Mouse (Mus musculus) spleen, adult 2 months (tissue): ENCODE measurements around the gene Porcn. TPM values are rescaled to one million over a fixed set of nuclear protein-coding genes. Genes with fewer than 3 reads are reported as not detected.

Experiments used
- DNase-seq, 2 experiments: peaks; one replicate each; pipeline versions ENCODE4 v3.0.0 to v3.0.0-alpha.2; 2012 to 2021; ENCODE audit warnings: low spot score in 2 of 2, low read depth in 1 of 2
- H3K27ac ChIP-seq: fragments of 200-500 bp; 2 replicates; pipeline ENCODE4 v1.5.1; 2012; ENCODE audit warnings: low read length, inconsistent platforms; ENCODE audit not compliant: insufficient read depth
- H3K27me3 ChIP-seq: fragments of 200-500 bp; 2 replicates; pipeline ENCODE4 v1.6.1; 2012; ENCODE audit warnings: mild to moderate bottlenecking, moderate library complexity, low read length, inconsistent platforms; ENCODE audit not compliant: control insufficient read depth, insufficient read depth
- H3K36me3 ChIP-seq: fragments of 200-500 bp; 2 replicates; pipeline ENCODE4 v1.6.1; 2012; ENCODE audit warnings: mild to moderate bottlenecking, low read length, inconsistent platforms; ENCODE audit not compliant: control insufficient read depth, insufficient read depth
- H3K4me1 ChIP-seq: fragments of 200-500 bp; 2 replicates; pipeline ENCODE4 v1.6.1; 2011; ENCODE audit warnings: inconsistent platforms; ENCODE audit not compliant: control insufficient read depth, insufficient read depth, insufficient read length
- H3K4me3 ChIP-seq: fragments of 200-500 bp; 2 replicates; pipeline ENCODE4 v1.5.1; 2011; ENCODE audit warnings: mild to moderate bottlenecking, inconsistent platforms; ENCODE audit not compliant: insufficient read depth, insufficient read length; ENCODE audit errors: extremely low read depth
- CTCF ChIP-seq: fragments of 200-500 bp; IDR thresholded peaks from 2 replicates; pipeline ENCODE4 v1.5.1; 2011; ENCODE audit warnings: mild to moderate bottlenecking, inconsistent platforms; ENCODE audit not compliant: insufficient read depth, insufficient read length, insufficient replicate concordance; ENCODE audit errors: extremely low read depth
- POLR2A ChIP-seq: fragments of 200-500 bp; IDR thresholded peaks from 2 replicates; pipeline ENCODE4 v1.6.1; 2011; ENCODE audit warnings: low read depth, low read length, inconsistent platforms
- WGBS: fragments of 180-500 bp; shearing (Covaris S2); methylation state at CpG from one replicate; pipeline ENCODE4 v1.1.7; 2018; 5-methylcytosine and 5-hydroxymethylcytosine counted together
- polyA plus RNA-seq: library from polyadenylated mRNA; depleted of rRNA; stranded (reverse); fragments of >200 nt; gene quantifications from 2 replicates; pipeline ENCODE4 v1.2.3, GENCODE M21; 2012

The Porcn gene
- polyA plus RNA-seq, 1 experiment = 3.7 TPM

DNA sequence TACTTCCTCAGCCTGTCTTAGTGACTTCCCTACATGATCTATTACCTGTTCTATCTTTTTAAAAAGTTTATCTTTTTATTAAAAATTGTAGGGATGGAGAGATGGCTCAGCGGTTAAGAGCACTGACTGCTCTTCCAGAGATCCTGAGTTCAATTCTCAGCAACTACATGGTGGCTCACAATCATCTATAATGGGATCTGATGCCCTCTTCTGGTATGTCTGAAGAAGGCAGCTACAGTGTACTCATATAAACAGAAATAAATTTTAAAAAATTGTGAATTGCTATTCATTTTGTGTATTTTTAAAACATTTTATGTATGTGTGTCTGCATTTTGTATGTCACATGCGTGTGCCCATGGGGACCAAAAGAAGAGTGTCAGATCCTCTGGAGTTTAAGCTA, 41.4 kb upstream of the Porcn start:
- Histone ChIP-seq H3K4me1 (no peaks in the 10 kb centered on the region), H3K36me3 (peaks cover 1% of the 10 kb centered on the region; the same call in 1 of the 2 replicates), H3K4me3 (no peak overlapping the region), H3K27ac (no peak overlapping the region), H3K27me3 (no peaks in the 10 kb centered on the region)
- DNase-seq = no peak
- 81% methylated on average over 2 of the region's 2 CpGs for WGBS
- TF ChIP-seq CTCF (no peak), POLR2A (no peak)

DNA sequence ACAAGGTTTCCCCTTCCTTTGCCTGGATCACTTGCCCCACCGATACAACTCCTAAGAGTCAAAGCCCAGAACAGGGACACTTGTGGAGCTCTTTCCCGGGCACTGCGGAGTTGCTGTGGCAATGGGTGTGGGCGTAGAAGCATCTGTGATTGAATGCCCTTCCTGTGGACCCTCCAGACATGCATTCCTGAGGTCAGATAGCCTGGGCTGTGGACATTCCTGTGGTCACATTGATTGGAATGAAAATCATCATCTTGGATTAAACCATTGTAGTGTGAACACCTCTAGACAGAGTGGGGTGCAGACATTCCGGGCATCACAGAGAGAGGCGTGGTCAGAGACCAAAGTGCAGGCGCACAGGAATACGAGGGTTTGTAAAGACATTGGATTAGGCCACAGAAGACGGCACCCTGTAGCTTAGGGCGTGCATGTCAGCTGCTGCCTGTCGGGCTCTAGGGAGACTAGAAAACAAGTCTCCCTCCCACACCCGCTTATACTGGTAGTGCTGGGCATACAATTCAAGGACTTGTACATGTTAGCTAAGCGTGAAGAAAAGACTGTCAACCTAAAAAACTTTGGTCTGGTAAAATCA, 32.6 kb upstream of the Porcn start:
- WGBS = 89% methylated on average over 13 of the region's 13 CpGs
- Histone ChIP-seq H3K4me3 (no peak overlapping the region), H3K4me1 (no peaks in the 10 kb centered on the region), H3K36me3 (no peaks in the 10 kb centered on the region), H3K27ac (no peak overlapping the region), H3K27me3 (no peaks in the 10 kb centered on the region)
- DNase-seq = no peak
- no peak for TF ChIP-seq POLR2A
- no peak for TF ChIP-seq CTCF

DNA sequence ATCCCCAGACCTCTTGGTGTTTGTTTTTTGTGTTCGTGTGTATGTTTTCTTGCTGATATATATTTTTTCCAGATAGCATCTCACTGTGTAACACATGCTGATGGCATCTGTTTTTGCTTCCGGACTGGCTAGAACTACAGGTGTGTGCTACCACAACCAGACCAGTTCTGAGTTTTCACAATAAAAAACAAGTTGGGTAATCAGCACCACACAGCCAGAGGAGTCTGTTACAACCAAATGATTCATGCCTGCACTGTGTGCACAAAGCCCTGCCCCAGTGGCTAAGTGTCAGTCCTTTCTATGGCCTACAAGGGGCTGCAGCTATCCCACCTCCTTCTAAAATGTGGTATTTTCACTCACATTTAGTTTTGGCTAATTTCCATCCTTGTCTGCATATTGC, 30.4 kb upstream of the Porcn start:
- WGBS = 93% methylated on average over 2 of the region's 2 CpGs
- no peaks in the 10 kb centered on the region for H3K4me1 ChIP-seq
- no peak overlapping the region for H3K27ac ChIP-seq
- no peaks in the 10 kb centered on the region for H3K27me3 ChIP-seq
- H3K36me3 ChIP-seq = no peaks in the 10 kb centered on the region
- TF ChIP-seq POLR2A (no peak), CTCF (no peak)
- no peak overlapping the region for H3K4me3 ChIP-seq
- no peak for DNase-seq

DNA sequence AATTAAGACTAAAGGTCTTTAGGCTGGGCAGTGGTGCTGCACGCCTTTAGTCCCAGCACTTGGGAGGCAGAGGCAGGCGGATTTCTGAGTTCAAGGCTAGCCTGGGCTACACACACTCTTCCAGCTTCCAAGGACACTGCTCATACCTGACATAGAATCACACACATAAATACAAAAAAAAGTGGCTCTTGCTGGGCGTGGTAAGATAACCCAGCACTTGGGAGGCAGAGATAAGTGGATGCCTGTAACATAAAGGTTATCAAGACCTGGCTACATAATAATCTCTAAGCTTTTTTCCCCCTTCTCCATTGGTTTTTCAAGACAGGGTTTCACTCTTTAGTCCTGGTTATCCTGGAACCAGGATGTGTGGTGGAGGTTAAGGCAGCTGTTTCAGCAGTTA, 27.3 kb upstream of the Porcn start:
- WGBS = 81% methylated on average over 3 of the region's 3 CpGs
- TF ChIP-seq CTCF (no peak), POLR2A (no peak)
- no peaks in the 10 kb centered on the region for H3K36me3 ChIP-seq
- H3K4me1 ChIP-seq = no peaks in the 10 kb centered on the region
- no peak for DNase-seq
- H3K27ac ChIP-seq = no peak overlapping the region
- no peak overlapping the region for H3K4me3 ChIP-seq
- H3K27me3 ChIP-seq = no peaks in the 10 kb centered on the region

DNA sequence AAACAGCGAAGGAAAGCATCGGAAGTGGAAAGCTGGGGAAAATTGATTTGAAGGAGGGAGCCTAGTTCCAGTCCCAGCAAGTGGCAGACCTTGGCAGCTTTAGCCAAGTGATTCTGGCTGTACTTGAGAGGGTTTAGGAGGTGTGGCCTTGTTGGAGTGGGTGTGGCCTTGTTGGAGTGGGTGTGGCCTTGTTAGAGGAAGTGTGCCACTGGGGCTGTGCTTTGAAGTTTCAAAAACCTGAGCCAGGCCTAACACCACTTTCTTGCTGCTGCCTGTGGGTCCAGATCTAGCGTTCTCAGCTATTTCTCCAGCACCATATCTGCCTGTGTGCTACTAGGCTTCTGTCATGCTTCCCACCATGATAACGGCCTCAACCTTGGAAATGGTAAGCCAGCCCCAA, 23.9 kb upstream of the Porcn start:
- no peaks in the 10 kb centered on the region for H3K27me3 ChIP-seq
- no peak overlapping the region for H3K4me3 ChIP-seq
- no peak for TF ChIP-seq POLR2A
- TF ChIP-seq CTCF = no peak
- H3K27ac ChIP-seq = no peak overlapping the region
- WGBS = 83% methylated on average over 4 of the region's 4 CpGs
- DNase-seq = no peak
- H3K36me3 ChIP-seq = no peaks in the 10 kb centered on the region
- H3K4me1 ChIP-seq = no peaks in the 10 kb centered on the region

DNA sequence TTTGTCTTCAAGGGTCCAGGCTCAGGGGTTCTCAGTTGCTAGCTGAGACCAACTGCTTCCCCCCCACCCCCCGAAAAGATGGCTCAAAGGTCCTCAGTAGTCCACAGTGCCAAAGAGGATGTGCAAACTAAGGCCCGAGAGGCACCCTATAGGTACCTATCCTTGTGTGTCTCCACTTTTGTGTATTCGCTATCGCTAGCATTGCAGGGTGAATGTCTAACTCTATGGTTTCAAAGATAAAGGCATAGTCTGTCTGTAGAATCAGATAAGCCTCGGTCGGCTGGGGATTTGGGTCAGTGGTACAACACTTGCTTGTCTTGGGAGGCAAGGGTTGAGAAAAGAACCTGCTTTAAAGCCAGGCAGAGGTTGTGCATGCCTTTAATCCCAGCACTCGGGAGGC, 17.1 kb upstream of the Porcn start:
- TF ChIP-seq POLR2A (no peak), CTCF (no peak)
- Histone ChIP-seq H3K4me3 (no peak overlapping the region), H3K36me3 (no peaks in the 10 kb centered on the region), H3K27me3 (no peaks in the 10 kb centered on the region), H3K27ac (no peak overlapping the region), H3K4me1 (no peaks in the 10 kb centered on the region)
- 87% methylated on average over 7 of the region's 7 CpGs for WGBS
- DNase-seq = no peak

DNA sequence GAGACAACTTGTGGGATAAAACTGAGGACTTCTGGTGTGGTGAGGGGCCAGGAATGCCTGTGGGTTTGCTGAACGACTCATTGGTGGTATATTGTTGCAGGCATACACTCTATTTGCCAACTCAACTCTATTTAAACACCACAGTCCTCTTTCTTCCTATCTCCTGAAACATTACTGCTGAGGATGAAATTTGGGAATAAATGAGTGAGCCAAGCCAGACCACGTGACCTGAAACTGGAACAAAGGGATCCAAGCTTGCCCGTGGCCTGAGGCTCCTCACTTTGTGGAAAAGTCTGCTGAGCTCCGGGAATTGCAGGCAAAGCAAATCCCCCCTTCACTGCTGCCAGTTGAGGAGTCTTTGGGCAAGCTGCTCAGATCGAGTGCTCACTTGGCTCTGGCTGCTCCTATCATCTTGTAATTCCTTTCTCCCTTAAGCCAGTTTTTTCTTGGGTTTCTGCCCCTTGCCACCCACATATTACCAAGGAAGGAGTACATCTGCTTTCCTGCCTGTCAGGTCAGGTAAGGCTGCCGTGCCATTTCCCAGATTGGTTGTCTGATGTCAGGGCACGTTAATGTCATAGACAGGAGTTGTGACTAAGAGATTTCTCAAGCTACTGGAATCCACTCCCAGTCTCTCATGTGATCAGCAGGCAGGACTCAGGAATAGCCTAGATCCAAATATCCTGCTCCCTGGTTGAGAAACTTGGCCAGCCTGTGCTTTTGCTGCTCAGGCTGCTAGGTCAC, 16.5 kb upstream of the Porcn start:
- H3K27ac ChIP-seq = no peak overlapping the region
- DNase-seq = no peak
- WGBS = 84% methylated on average over 7 of the region's 7 CpGs
- H3K4me3 ChIP-seq = no peak overlapping the region
- no peaks in the 10 kb centered on the region for H3K36me3 ChIP-seq
- TF ChIP-seq POLR2A (no peak), CTCF (no peak)
- no peaks in the 10 kb centered on the region for H3K27me3 ChIP-seq
- no peaks in the 10 kb centered on the region for H3K4me1 ChIP-seq
